Mouse (Mus musculus) 3T3-L1 (cell line): Measurements from ENCODE around the gene Evx2.

Experiments
- DNase-seq: peaks from one replicate; pipeline ENCODE4 v3.0.0-alpha.2; 2015; ENCODE audit warnings: low read depth, low spot score

Gene Evx2

GRCm38 (mm10) chr2:74620368-74620767 is 39.0 kb downstream of the Evx2 start:
- no peak for DNase-seq

- no peak for DNase-seq
These were observed 39.6 kb downstream of the Evx2 start for GRCm38 (mm10) chr2:74619676-74620246.

DNA sequence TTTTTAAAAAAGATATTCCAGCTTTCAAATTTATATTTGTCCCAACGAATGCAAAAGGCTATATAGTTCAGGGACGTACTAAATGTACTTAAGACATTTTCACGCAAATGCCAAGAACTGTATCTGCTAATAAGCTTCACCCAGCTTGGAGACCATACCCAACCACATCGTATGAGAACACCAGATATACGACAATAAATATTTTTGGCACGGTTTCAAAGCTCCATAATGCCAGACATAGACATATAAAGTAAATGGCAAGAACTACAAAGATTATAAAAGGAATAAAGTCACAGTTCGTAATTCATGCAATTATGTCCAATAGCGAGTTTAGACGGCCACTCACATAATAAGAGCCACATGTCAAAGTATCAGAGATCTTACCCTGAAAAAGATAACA is 41.7 kb downstream of the Evx2 start:
- no peak for DNase-seq

DNA sequence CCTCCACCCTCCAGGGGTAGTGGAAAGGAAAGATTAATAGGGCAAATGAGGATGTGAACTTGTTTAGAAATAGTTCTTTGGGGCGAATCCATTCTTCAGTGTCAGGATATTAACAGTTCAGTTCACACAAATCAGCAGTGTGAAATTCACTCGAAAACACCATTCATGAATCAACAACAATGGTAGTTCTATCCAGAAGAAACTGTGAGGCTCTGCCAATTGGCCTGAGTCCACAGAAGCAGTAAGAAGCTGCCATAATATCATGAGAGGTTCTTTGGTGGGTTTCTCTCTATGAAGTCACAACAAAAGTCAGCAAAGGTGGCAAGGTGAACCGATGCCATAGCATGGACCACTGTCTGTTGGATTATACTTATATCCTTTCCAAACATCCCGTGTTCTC is 48.0 kb downstream of the Evx2 start:
- no peak for DNase-seq

- no peak for DNase-seq
These were observed 50.0 kb downstream of the Evx2 start for GRCm38 (mm10) chr2:74609350-74609749.

- no peak for DNase-seq
These were observed 53.1 kb downstream of the Evx2 start for GRCm38 (mm10) chr2:74606087-74606760.

DNA sequence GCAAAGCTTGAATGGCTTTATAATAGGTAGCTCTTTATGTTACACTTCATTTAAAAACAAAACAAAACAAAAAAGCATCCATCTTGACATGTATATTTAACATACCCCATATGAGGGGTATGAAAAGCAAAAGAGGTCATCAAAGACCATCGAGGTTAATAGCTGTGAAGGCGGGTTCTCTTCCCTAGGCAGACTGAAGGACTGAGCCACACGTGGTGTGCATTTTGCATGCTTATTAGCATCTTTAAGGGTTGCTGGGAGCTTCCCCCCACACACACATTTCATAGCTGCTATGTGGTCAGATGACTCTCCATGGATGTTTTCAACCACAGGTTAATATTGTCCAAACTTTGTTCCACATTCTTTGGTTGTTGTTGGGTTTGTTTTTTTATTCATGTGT is 55.3 kb downstream of the Evx2 start:
- no peak for DNase-seq
